Mouse (Mus musculus): ENCODE data around the gene Ccnjl. TPM values are rescaled to one million over a fixed set of nuclear protein-coding genes. Genes with fewer than 3 reads are reported as not detected.

The Ccnjl gene
- polyA plus RNA-seq, 1 experiment from 2014 or later = 23.3 TPM

DNA sequence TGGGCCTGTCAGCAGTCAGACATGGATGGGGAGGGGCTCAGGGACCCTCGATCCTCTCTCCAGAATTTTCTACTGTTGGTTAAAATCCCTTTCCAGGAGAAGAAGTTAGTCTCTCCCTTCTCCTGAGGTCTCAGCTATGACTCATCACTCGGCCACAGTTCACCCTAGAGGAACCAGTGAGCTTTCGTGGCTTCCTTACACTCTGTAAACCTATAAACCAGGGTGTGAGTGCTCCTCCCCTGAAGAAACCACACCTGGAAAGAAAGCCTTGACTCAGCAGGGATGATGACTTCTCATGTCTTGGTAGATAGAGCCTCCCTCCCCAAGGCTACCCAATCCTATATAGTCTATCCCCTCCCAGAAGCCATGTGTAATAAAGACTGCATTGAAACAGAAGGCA lies 23.2 kb downstream of the Ccnjl start:
- Histone ChIP-seq H3K9me3 (no peaks in the 10 kb centered on the region), H3K4me1 (peaks cover 41% of the 10 kb centered on the region), H3K9ac (no peak overlapping the region), H3K27me3 (no peaks in the 10 kb centered on the region), H3K4me2 (no peak overlapping the region), H3K27ac (no peak overlapping the region), H3K4me3 (no peak overlapping the region), H3K36me3 (0 out of 2 replicates have a peak, but pooled peaks cover 7% of the 10 kb centered on the region)
- ATAC-seq (ENCODE audit: borderline replicate concordance, extremely low read depth, low FRiP score, low TSS enrichment) = no peak
- 80% methylated on average over 3 of the region's 3 CpGs for WGBS

DNA sequence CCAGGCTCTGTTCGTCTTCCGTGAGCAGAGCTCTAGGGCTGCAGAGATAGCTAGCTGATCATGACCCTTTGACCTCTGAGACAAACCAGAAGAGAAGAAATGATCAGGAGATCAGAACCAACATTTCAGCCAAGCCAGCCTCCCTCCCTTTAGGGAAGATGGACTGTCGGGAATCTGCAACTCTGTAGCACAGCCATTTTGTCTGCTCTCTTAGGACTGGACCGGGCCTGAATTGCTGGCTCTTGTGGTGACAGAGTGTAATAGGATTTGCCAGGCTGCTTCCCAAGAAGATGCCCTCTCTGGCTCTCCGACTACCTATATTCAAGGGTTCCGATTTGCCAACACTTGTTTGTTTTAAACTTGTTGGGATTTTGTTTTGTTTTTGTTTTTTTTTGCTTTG lies 24.1 kb downstream of the Ccnjl start:
- no peak overlapping the region for H3K9ac ChIP-seq
- peaks cover 32% of the 10 kb centered on the region for H3K4me1 ChIP-seq
- H3K27me3 ChIP-seq = no peaks in the 10 kb centered on the region
- H3K27ac ChIP-seq = no peak overlapping the region; the same call in 1 of the 2 replicates
- WGBS = 85% methylated on average over 6 of the region's 6 CpGs
- H3K36me3 ChIP-seq = peaks cover 12% of the 10 kb centered on the region
- no peak overlapping the region for H3K4me2 ChIP-seq
- no peak for ATAC-seq (ENCODE audit: borderline replicate concordance, extremely low read depth, low FRiP score, low TSS enrichment)
- no peaks in the 10 kb centered on the region for H3K9me3 ChIP-seq
- no peak overlapping the region for H3K4me3 ChIP-seq

DNA sequence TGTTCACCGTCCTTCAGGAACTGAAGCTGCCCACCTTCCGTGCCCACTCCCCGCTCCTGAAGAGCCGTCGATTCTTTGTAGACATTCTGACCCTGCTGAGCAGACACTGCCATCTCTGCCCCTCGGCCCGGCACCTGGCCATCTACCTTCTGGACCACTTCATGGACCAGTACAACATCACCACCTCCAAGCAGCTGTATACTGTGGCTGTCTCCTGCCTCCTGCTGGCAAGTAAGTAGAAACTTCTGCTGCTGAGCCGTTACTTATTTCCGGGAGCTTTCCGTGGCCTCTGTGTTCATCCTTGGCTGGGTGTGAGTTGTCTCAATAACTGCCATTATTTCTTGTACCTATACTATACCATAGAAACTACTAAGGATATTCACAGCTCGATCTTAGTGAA lies 28.0 kb downstream of the Ccnjl start:
- Histone ChIP-seq H3K27ac (no peak overlapping the region), H3K4me1 (no peaks in the 10 kb centered on the region), H3K4me2 (no peak overlapping the region), H3K36me3 (peaks cover 26% of the 10 kb centered on the region), H3K9me3 (no peaks in the 10 kb centered on the region), H3K27me3 (no peaks in the 10 kb centered on the region), H3K4me3 (no peak overlapping the region), H3K9ac (no peak overlapping the region)
- 80% methylated on average over 11 of the region's 11 CpGs for whole genome bisulfite sequencing
- ATAC-seq (ENCODE audit: borderline replicate concordance, extremely low read depth, low FRiP score, low TSS enrichment) = no peak

DNA sequence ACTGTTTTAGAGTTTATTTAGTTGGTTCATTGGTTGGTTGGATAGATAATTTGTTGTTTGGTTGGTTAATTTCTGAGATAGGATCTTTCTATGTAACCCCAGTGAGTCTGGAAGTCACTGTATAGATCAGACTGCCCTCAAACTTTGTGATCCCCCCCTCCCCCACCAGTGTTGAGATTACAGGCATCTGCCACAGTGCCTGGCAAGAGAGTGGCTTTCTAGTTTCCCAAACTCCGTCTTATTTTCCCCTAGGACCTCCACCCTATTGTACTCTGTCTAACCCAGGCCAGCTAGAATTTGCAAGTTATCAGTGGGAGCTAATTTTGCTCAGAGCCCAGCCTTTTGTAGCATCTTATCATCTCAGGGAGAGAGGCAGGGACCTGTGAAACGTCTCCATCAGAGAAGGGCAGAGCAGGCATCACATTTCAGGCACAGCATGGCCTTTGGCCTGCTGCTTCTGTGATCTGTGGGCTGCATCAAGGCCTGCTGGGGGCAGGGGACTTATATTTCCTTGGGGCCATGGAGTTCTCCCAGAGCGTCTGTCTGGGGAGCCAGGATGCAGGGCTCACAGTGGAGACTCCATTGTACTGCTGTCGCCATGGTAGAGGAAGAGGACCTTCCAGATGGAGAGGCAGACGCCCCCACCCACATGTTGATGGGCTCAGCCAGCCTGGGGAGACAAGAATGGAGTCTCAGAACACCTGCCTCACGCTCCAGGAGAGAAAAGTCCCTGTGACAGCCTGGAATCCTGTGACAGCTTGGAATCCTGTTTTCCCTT lies 31.1 kb downstream of the Ccnjl start:
- Histone ChIP-seq H3K4me3 (no peak overlapping the region), H3K9me3 (no peaks in the 10 kb centered on the region), H3K36me3 (peaks cover 25% of the 10 kb centered on the region), H3K9ac (no peak overlapping the region), H3K4me2 (no peak overlapping the region), H3K27me3 (no peaks in the 10 kb centered on the region), H3K4me1 (peaks cover 13% of the 10 kb centered on the region), H3K27ac (no peak overlapping the region)
- no peak for ATAC-seq (ENCODE audit: borderline replicate concordance, extremely low read depth, low FRiP score, low TSS enrichment)
- WGBS = 27% methylated on average over 6 of the region's 6 CpGs

DNA sequence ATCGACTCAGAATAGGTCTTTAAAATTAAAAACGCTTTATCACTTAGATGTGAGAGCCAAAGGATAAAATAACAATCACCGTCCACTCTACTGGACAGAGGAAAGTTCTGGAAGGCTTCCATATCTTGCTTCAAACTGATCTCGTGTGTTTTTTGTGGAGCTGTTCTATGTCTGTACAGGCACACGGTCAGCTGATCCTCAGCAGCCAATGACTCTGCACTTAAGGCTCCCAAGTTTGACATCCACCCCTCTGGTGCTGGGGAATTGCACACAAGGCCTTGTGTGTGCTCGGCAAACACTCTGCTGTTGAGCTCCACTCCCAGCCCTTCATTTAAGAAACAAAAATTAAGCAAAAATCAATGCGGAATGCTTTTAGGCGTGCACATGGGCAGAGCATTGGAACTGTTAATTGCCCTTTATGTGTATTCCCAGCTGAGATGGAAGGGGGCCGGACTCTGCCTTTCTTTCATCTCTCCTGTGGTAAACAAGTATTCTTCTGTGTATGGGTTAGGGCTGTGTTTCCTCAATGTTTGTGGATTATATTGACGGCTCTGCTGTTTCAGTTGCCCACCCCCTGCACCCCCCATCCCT lies 35.2 kb downstream of the Ccnjl start:
- no peak for ATAC-seq (ENCODE audit: borderline replicate concordance, extremely low read depth, low FRiP score, low TSS enrichment)
- Histone ChIP-seq H3K4me1 (peaks cover 36% of the 10 kb centered on the region), H3K9me3 (no peaks in the 10 kb centered on the region), H3K36me3 (peaks cover 4% of the 10 kb centered on the region; the same call in 1 of the 2 replicates), H3K27me3 (no peaks in the 10 kb centered on the region), H3K27ac (peak overlapping the region; percentile 63; the same call in 1 of the 2 replicates), H3K9ac (no peak overlapping the region), H3K4me2 (no peak overlapping the region), H3K4me3 (no peak overlapping the region)
- 50% methylated on average over 10 of the region's 10 CpGs for WGBS

DNA sequence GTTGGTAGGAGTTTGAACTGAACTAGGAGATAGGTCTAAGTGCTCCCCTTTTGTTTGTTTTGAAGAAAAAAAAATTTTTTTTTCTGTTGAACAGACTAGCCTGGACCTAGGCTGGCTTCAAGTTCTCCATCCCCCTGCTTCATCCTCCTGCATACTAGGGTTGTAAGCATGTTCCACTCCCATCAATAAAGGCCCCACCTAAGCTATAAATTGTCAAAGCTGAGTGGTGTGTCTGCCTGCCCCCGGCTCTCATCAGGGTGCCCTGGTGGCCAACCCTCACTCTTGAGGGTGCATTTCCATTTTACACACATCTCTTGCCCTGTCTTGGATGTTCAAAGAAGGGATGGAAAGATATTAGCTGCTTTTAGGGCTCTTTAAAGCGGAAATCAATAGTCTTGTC lies 36.8 kb downstream of the Ccnjl start:
- Histone ChIP-seq H3K36me3 (no peaks in the 10 kb centered on the region), H3K27ac (0 out of 2 replicates have a peak overlapping the region, but pooled peaks have one; percentile 63), H3K9me3 (no peaks in the 10 kb centered on the region), H3K4me2 (no peak overlapping the region), H3K4me1 (peaks cover 49% of the 10 kb centered on the region), H3K9ac (no peak overlapping the region), H3K27me3 (no peaks in the 10 kb centered on the region), H3K4me3 (no peak overlapping the region)
- ATAC-seq (ENCODE audit: borderline replicate concordance, extremely low read depth, low FRiP score, low TSS enrichment) = no peak
- 50% methylated on average over 2 of the region's 2 CpGs for WGBS

DNA sequence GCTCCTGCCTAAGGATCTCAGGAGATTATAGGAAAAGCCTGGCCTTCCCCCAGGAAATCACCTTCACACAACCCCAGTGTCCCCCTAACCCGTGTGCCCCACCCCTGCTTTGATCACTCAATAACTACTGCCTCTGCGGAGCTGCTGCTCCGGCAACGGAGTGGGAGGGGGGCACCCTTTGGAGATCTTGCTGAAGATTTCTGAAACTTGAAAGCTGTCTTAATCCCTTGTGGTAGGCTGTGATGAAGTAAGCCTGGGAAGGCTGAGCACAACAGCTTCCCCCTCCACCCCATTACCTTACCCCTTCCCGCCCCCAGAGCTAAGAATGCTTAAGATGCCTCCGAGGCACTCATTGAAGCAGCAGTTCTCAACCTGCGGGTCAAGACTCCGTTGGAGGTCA lies 37.3 kb downstream of the Ccnjl start:
- H3K27ac ChIP-seq = 0 out of 2 replicates have a peak overlapping the region, but pooled peaks have one; percentile 63
- no peaks in the 10 kb centered on the region for H3K9me3 ChIP-seq
- H3K36me3 ChIP-seq = no peaks in the 10 kb centered on the region
- H3K4me3 ChIP-seq = no peak overlapping the region
- WGBS = 24% methylated on average over 8 of the region's 8 CpGs
- H3K4me2 ChIP-seq = no peak overlapping the region
- peaks cover 49% of the 10 kb centered on the region for H3K4me1 ChIP-seq
- no peak overlapping the region for H3K9ac ChIP-seq
- no peaks in the 10 kb centered on the region for H3K27me3 ChIP-seq
- ATAC-seq (ENCODE audit: borderline replicate concordance, extremely low read depth, low FRiP score, low TSS enrichment) = no peak

DNA sequence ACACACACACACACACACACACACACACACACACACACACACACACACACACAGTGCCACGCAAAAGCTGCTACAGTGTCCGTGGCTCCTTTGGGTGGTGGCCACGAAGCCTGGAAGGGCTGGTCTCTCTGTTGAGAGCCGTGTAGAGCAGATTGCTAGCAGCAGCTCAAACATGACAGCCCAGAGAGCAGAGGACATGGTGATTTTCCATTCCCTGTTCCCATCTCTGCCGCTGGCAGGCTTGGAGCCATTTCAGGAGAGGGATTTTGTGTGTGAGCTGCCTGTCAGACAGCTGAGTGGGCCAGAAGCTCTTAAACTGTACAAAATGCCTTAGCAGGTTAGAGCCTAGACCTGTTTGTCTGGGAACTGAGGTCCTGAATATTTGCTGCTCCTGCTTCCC lies 38.1 kb downstream of the Ccnjl start:
- Histone ChIP-seq H3K9me3 (no peaks in the 10 kb centered on the region), H3K9ac (no peak overlapping the region)

DNA sequence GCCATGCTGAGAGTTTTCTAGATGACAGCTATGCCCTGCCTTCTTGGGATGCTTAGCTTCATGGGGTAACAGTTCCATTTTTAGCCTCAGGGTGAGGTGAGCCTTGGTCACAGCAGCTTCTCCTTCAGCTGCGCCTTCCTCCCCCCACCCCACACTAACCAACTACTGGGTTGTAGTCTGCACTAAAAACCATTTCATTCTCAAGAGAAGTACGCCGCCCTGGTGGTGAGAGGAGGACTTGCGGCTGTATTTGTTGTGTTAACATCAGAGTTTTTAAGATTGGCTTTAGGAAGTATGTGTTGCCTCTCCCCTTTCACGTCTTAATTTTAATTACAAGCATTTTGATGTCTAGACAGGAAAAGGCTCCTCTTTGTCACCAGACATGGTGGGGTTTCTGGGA lies 39.7 kb downstream of the Ccnjl start:
- peaks cover 52% of the 10 kb centered on the region for H3K4me1 ChIP-seq
- H3K36me3 ChIP-seq = no peaks in the 10 kb centered on the region
- ATAC-seq (ENCODE audit: borderline replicate concordance, extremely low read depth, low FRiP score, low TSS enrichment) = no peak
- 63% methylated on average over 5 of the region's 5 CpGs for WGBS
- no peak overlapping the region for H3K4me2 ChIP-seq
- no peaks in the 10 kb centered on the region for H3K9me3 ChIP-seq
- H3K4me3 ChIP-seq = no peak overlapping the region
- peak overlapping the region; percentile 88 for H3K27ac ChIP-seq
- H3K27me3 ChIP-seq = no peaks in the 10 kb centered on the region
- H3K9ac ChIP-seq = no peak overlapping the region

More for the DNA sequence above, 38.1 kb downstream of the Ccnjl start:
- H3K4me1 ChIP-seq = peaks cover 52% of the 10 kb centered on the region
- no peak overlapping the region for H3K4me3 ChIP-seq
- no peaks in the 10 kb centered on the region for H3K27me3 ChIP-seq
- ATAC-seq (ENCODE audit: borderline replicate concordance, extremely low read depth, low FRiP score, low TSS enrichment) = no peak
- peak overlapping the region; percentile 63; the same call in 1 of the 2 replicates for H3K27ac ChIP-seq
- WGBS = 51% methylated on average over 5 of the region's 5 CpGs
- H3K4me2 ChIP-seq = no peak overlapping the region
- H3K36me3 ChIP-seq = no peaks in the 10 kb centered on the region

DNA sequence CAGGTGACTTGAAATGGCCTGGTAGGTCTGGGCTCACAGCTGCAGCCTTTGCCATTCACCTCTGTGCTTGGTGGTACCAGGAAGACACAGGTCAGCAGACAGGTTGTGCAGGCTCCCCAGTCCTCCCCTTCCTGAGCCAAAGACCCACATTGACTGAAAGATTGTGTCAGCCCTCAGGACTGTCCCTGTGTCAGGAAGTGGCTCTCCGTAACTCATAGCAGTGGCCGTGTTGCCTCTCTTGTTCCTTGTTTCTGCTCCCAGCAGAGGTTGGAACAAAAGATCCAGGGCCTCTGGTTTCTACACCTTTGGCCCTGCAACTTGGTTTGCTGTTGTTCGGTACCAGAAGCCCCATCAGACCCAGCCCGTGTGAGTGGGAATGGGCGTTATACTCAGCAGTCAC lies 40.6 kb downstream of the Ccnjl start:
- Histone ChIP-seq H3K4me3 (no peak overlapping the region), H3K4me1 (peaks cover 44% of the 10 kb centered on the region), H3K27me3 (no peaks in the 10 kb centered on the region), H3K36me3 (peaks cover 5% of the 10 kb centered on the region; the same call in 1 of the 2 replicates), H3K27ac (peak overlapping the region; percentile 88), H3K4me2 (no peak overlapping the region), H3K9me3 (no peaks in the 10 kb centered on the region), H3K9ac (no peak overlapping the region)
- ATAC-seq (ENCODE audit: borderline replicate concordance, extremely low read depth, low FRiP score, low TSS enrichment) = no peak
- 71% methylated on average over 5 of the region's 5 CpGs for WGBS

DNA sequence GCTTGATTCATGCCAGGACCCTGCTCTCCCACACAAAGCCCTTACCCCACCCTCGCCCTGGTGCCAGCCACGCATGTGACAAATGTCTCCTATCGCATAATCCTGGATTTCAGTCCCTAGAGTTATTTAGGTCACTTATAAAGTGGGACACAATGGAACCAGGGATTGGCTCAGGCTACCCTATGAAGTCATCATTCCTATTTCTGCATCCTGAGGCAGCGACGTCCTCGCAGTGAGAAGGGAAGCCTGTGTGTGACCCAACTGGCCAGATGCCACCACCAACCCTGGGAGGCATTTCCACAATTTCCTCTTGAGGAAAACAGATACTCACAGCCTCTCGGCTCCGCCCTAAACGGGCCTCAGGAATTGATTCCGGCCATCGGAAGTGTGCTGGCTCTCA lies 41.0 kb downstream of the Ccnjl start:
- no peak overlapping the region for H3K9ac ChIP-seq
- H3K4me1 ChIP-seq = peaks cover 44% of the 10 kb centered on the region

DNA sequence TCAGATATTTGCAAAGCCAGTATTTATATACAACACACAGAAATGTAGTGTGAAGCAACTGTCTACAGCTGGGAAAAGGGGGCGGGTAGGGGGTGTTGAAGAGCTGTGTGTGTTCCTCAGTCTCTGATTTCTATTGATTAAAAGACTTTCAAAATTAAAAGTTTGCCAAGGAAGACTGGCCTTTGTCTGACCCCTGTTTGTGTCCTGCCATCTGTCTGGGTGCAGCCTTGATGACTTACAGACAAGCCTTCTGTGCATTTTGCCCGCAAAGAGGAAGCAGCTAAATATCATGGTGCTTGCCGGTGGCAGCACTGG lies 46.4 kb downstream of the Ccnjl start:
- H3K27me3 ChIP-seq = no peaks in the 10 kb centered on the region
- WGBS = 6% methylated on average over 3 of the region's 3 CpGs
- H3K9ac ChIP-seq = no peak overlapping the region
- peaks cover 8% of the 10 kb centered on the region; the same call in 1 of the 2 replicates for H3K36me3 ChIP-seq
- H3K9me3 ChIP-seq = no peaks in the 10 kb centered on the region
- no peak overlapping the region for H3K4me3 ChIP-seq
- peak overlapping the region; percentile 76 for H3K27ac ChIP-seq
- H3K4me1 ChIP-seq = peaks cover 26% of the 10 kb centered on the region
- peak overlapping the region; percentile 19 for H3K4me2 ChIP-seq
- peak; percentile 43 for ATAC-seq (ENCODE audit: borderline replicate concordance, extremely low read depth, low FRiP score, low TSS enrichment)

More for the DNA sequence above, 41.0 kb downstream of the Ccnjl start:
- H3K9me3 ChIP-seq = no peaks in the 10 kb centered on the region
- peaks cover 5% of the 10 kb centered on the region; the same call in 1 of the 2 replicates for H3K36me3 ChIP-seq
- no peaks in the 10 kb centered on the region for H3K27me3 ChIP-seq
- peak overlapping the region; percentile 11; the same call in 1 of the 2 replicates for H3K4me2 ChIP-seq
- ATAC-seq (ENCODE audit: borderline replicate concordance, extremely low read depth, low FRiP score, low TSS enrichment) = peak; percentile 85
- H3K27ac ChIP-seq = peak overlapping the region; percentile 88
- WGBS = 50% methylated on average over 11 of the region's 11 CpGs
- H3K4me3 ChIP-seq = no peak overlapping the region

All from lung, embryonic 15.5 days (tissue).